31 mouse cellular contexts compared by ENCODE assay signal in the genomic region with DNA sequence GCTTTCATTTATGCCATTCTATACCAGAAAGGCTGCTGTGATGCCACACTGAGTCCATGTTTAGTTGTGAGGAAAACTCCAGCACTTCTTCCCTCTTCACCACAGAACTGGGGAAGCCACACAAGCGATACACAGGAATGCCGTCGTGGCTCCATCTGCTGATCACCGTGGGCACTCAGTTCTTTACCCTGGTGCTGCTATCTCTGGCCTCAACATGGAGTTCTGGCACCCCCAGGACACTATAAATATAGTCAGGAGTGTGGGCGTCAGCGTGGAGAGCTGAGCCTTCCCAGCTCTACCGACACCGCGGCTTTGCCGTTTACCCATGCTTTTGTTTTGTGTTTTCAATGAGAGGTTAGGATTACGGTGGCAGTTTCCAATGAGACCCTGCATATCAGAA. TPM values are rescaled to one million over a fixed set of nuclear protein-coding genes. Genes with fewer than 3 reads are reported as not detected.
DNase-seq lines count a peak whose midpoint lies in the region; TF ChIP-seq lines count a peak whose summit lies in the region.
"Had no signal": no experiment of that assay in that cellular context is flagged by ENCODE, and none has a peak within 500 bp of the region (broad histone marks: within the 10 kb centered on the region; RNA-seq: fewer than 3 reads in every experiment).

No protein-coding gene starts in this region.

- no peaks in the 10 kb centered on the region for H3K27me3 ChIP-seq in cerebellum, adult 2 months (ENCODE audit: control insufficient read depth, insufficient read depth, low read length)
- H3K27me3 ChIP-seq: CH12.LX; forebrain, embryonic 13.5 days; heart, embryonic 13.5 days; Patski had no signal

- WGBS in cerebellum, adult 2 months = 44% methylated on average over 11 of the region's 11 CpGs

- H3K27ac ChIP-seq in cerebellum, adult 2 months (ENCODE audit: insufficient read depth, low read length) = no peak overlapping the region
- H3K27ac ChIP-seq: forebrain, embryonic 10.5 days; forebrain, embryonic 13.5 days; heart, embryonic 10.5 days; heart, embryonic 13.5 days; hindbrain, embryonic 14.5 days; hindbrain, postnatal 0 days had no signal

- peak; percentile 28; the same call in 1 of the 2 replicates for TF ChIP-seq CTCF in cerebellum, adult 2 months (IDR thresholded peaks at IDR 0.05; ENCODE audit: borderline replicate concordance, insufficient read depth, low read depth, low read length)

- no peak for DNase-seq in cerebellum, adult 2 months
- DNase-seq in cerebellum, postnatal 10 days = no peak
- peak; percentile 24 for DNase-seq in heart, postnatal 4 days
- no peak for DNase-seq in heart, postnatal 14 days
- peak; percentile 13 for DNase-seq in right cerebral cortex, postnatal 25 days
- DNase-seq in right cerebral cortex, postnatal 4 days = no peak
- DNase-seq: adrenal gland, postnatal 10 days; adrenal gland, postnatal 36 days; cerebellum, adult 11 months; cerebellum, adult 8-10 months; cerebellum, postnatal 14 days; gastrocnemius, postnatal 25 days; heart, adult 18-20 months; heart, postnatal 36 days had no signal

- no peak for TF ChIP-seq POLR2A in cerebellum, adult 2 months (IDR thresholded peaks at IDR 0.05; ENCODE audit: borderline replicate concordance, insufficient read depth, low read length)

- no peak overlapping the region for H3K4me3 ChIP-seq in cerebellum, adult 2 months (replicated peaks; ENCODE audit: insufficient read depth, low read depth, low read length)
- H3K4me3 ChIP-seq: forebrain, embryonic 10.5 days; forebrain, embryonic 13.5 days; heart, embryonic 10.5 days; heart, embryonic 13.5 days had no signal

- intact Hi-C loops in heart, postnatal 14 days (cut with DNase I) = no loop called here

- H3K4me1 ChIP-seq in cerebellum, adult 2 months (ENCODE audit: control insufficient read depth, insufficient read depth, low read length) = peaks cover 4% of the 10 kb centered on the region
- H3K4me1 ChIP-seq: forebrain, embryonic 10.5 days; forebrain, embryonic 13.5 days; heart, embryonic 10.5 days; heart, embryonic 13.5 days had no signal

RNA-seq across cellular contexts. Expression of a gene that starts 11.3 kb away (rescaled TPM):
- 351 and 364 TPM in 2 replicates for polyA plus RNA-seq in cerebellum, adult 2 months (2012; rRNA removed)
- 100 to 1,000 TPM; 150 to 159 TPM for total RNA-seq in heart, postnatal 4 days (2021)
- total RNA-seq in heart, postnatal 14 days (2021) = 100 to 1,000 TPM; 207 to 250 TPM

RNA-seq across cellular contexts. Expression of a gene that starts 19.4 kb away (rescaled TPM):
- polyA plus RNA-seq in cerebellum, adult 2 months (2012; rRNA removed) = 130 and 143 TPM in 2 replicates
- total RNA-seq in heart, postnatal 4 days (2021) = 10 to 100 TPM; 24.5 to 26.4 TPM
- total RNA-seq in heart, postnatal 14 days (2021) = 10 to 100 TPM; 61.7 to 91.3 TPM
- total RNA-seq: G1E had no signal
- polyA plus RNA-seq: G1E had no signal

RNA-seq across cellular contexts. Expression of a gene that starts 31.4 kb away (rescaled TPM):
- polyA plus RNA-seq in cerebellum, adult 2 months (2012; rRNA removed) = not detected in 2 replicates
- 1 to 10 TPM; 3.7 to 4.8 TPM for total RNA-seq in heart, postnatal 4 days (2021)
- total RNA-seq in heart, postnatal 14 days (2021) = 1 to 10 TPM; 5.0 to 5.1 TPM
- total RNA-seq: hindbrain, postnatal 0 days had no signal
- polyA plus RNA-seq: embryonic facial prominence, embryonic 11.5 days; embryonic facial prominence, embryonic 14.5 days; forebrain, embryonic 10.5 days; forebrain, embryonic 13.5 days; forebrain, embryonic 16.5 days; gonadal fat pad, adult 2 months; heart, embryonic 10.5 days; heart, embryonic 13.5 days; heart, embryonic 16.5 days; hindbrain, embryonic 11.5 days; hindbrain, embryonic 14.5 days; hindbrain, postnatal 0 days; inflammation-experienced regulatory T-cells, adult 6 months; intestine, embryonic 16.5 days; Patski had no signal

RNA-seq across cellular contexts. Expression of a gene that starts 34.7 kb away (rescaled TPM):
- polyA plus RNA-seq in cerebellum, adult 2 months (2012; rRNA removed) = 82.3 and 87.1 TPM in 2 replicates
- 10 to 100 TPM; 46.5 to 47.7 TPM for total RNA-seq in heart, postnatal 4 days (2021)
- 10 to 100 TPM; 25.9 to 28.4 TPM for total RNA-seq in heart, postnatal 14 days (2021)

RNA-seq across cellular contexts. Expression of a gene that starts 36.0 kb away (rescaled TPM):
- polyA plus RNA-seq in cerebellum, adult 2 months (2012; rRNA removed) = 40.2 and 45.5 TPM in 2 replicates
- total RNA-seq in heart, postnatal 4 days (2021) = 10 to 100 TPM; 29.3 to 31.3 TPM
- total RNA-seq in heart, postnatal 14 days (2021) = 10 to 100 TPM; 24.8 to 27.3 TPM

Comparison
In these comparisons a context has a peak if more than half of its experiments do, and no peak if none do; other contexts are left out.
1. DNase-seq: peak in heart, postnatal 4 days (single experiment) and right cerebral cortex, postnatal 25 days (single experiment); none in cerebellum, adult 2 months (0 of 2), cerebellum, postnatal 10 days (0 of 2), heart, postnatal 14 days (0 of 2) and right cerebral cortex, postnatal 4 days (single experiment).